Mouse (Mus musculus) midbrain, embryonic 15.5 days (tissue): ENCODE measurements around the gene Espl1. TPM values are rescaled to one million over a fixed set of nuclear protein-coding genes. Genes with fewer than 3 reads are reported as not detected.

ENCODE experiments used
- ATAC-seq: fragments of 200-750 bp; cut with Nextera tagmentation; replicated peaks from 2 replicates; pipeline ENCODE4 v1.8.0; 2017; ENCODE audit warnings: moderate TSS enrichment
- H3K27ac ChIP-seq: fragments of 300-500 bp; sonication (generic); 2 replicates; pipeline ENCODE4 v1.5.1; 2015; ENCODE audit warnings: mild to moderate bottlenecking, inconsistent platforms
- H3K27me3 ChIP-seq: fragments of 300-500 bp; sonication (generic); replicated peaks from 2 replicates; pipeline ENCODE4 v1.6.1; 2015; ENCODE audit warnings: inconsistent platforms
- H3K36me3 ChIP-seq: fragments of 300-500 bp; sonication (generic); replicated peaks from 2 replicates; pipeline ENCODE4 v1.6.1; 2015; ENCODE audit warnings: inconsistent platforms
- H3K4me1 ChIP-seq: fragments of 300-500 bp; sonication (generic); 2 replicates; pipeline ENCODE4 v1.6.1; 2015; ENCODE audit warnings: inconsistent platforms
- H3K4me2 ChIP-seq: fragments of 300-500 bp; sonication (generic); 2 replicates; pipeline ENCODE4 v1.6.1; 2015; ENCODE audit warnings: inconsistent platforms, mild to moderate bottlenecking, moderate library complexity
- H3K4me3 ChIP-seq: fragments of 300-500 bp; sonication (generic); 2 replicates; pipeline ENCODE4 v1.5.1; 2015; ENCODE audit warnings: mild to moderate bottlenecking, inconsistent platforms
- H3K9ac ChIP-seq: fragments of 300-500 bp; sonication (generic); 2 replicates; pipeline ENCODE4 v1.6.1; 2015; ENCODE audit warnings: mild to moderate bottlenecking, inconsistent platforms
- H3K9me3 ChIP-seq: fragments of 300-500 bp; sonication (generic); 2 replicates; pipeline ENCODE4 v1.6.1; 2016; ENCODE audit warnings: inconsistent platforms
- WGBS: fragments of 180-500 bp; shearing (Covaris S2); methylation state at CpG from one replicate; pipeline ENCODE4 v1.1.7; 2015; ENCODE audit warnings: mixed read lengths; 5-methylcytosine and 5-hydroxymethylcytosine counted together
- polyA plus RNA-seq: library from polyadenylated mRNA; unstranded; fragments of >200 nt; fragmentation: Nextera tagmentation; extraction: Ambion mirVana; gene quantifications from 2 replicates; pipeline ENCODE4 v1.2.1, GENCODE M21; 2015

Espl1 gene
- polyA plus RNA-seq, 1 experiment from 2014 or later, result 7.5 TPM

- H3K27ac ChIP-seq, result no peak within 1 kb of the TSS
- no peaks in the 10 kb centered on the region for H3K9me3 ChIP-seq
- H3K4me3 ChIP-seq, result peak within 1 kb of the TSS; percentile 51
- peak within 1 kb of the TSS; percentile 90 for H3K4me2 ChIP-seq
- peak; percentile 37; the same call in 1 of the 2 replicates for ATAC-seq
- H3K4me1 ChIP-seq, result peaks cover 19% of the 10 kb centered on the region
- H3K36me3 ChIP-seq, result no peaks in the 10 kb centered on the region
- H3K9ac ChIP-seq, result peak within 1 kb of the TSS; percentile 37
- WGBS, result under 1% methylated on average over 40 of the region's 46 CpGs
- H3K27me3 ChIP-seq, result peaks cover 34% of the 10 kb centered on the region
Observed at GRCm38 (mm10) chr15:102257202-102258075, 38.6 kb upstream of the Espl1 start, which contains the start of gene Rarg. Rarg (minus strand) TSS chr15:102257517.

- ATAC-seq, result peak; percentile 27; the same call in 1 of the 2 replicates
- H3K4me1 ChIP-seq, result peaks cover 19% of the 10 kb centered on the region
- peaks cover 34% of the 10 kb centered on the region for H3K27me3 ChIP-seq
- no peaks in the 10 kb centered on the region for H3K36me3 ChIP-seq
- peak overlapping the region; percentile 90 for H3K4me2 ChIP-seq
- H3K9ac ChIP-seq, result no peak overlapping the region
- H3K27ac ChIP-seq, result no peak overlapping the region
- 7% methylated on average over 12 of the region's 12 CpGs for WGBS
- H3K9me3 ChIP-seq, result no peaks in the 10 kb centered on the region
- 0 out of 2 replicates have a peak overlapping the region, but pooled peaks have one; percentile 51 for H3K4me3 ChIP-seq
Observed at GRCm38 (mm10) chr15:102258076-102258470, 38.0 kb upstream of the Espl1 start.

GRCm38 (mm10) chr15:102258581-102259253, 37.3 kb upstream of the Espl1 start:
- H3K9ac ChIP-seq, result no peak overlapping the region
- H3K4me1 ChIP-seq, result peaks cover 19% of the 10 kb centered on the region
- no peak overlapping the region for H3K4me3 ChIP-seq
- no peak overlapping the region for H3K4me2 ChIP-seq
- no peak for ATAC-seq
- peaks cover 34% of the 10 kb centered on the region for H3K27me3 ChIP-seq
- no peaks in the 10 kb centered on the region for H3K36me3 ChIP-seq
- no peaks in the 10 kb centered on the region for H3K9me3 ChIP-seq
- 13% methylated on average over 11 of the region's 11 CpGs for WGBS
- no peak overlapping the region for H3K27ac ChIP-seq

- no peak for ATAC-seq
- Histone ChIP-seq H3K27me3 (peaks cover 16% of the 10 kb centered on the region), H3K27ac (no peak overlapping the region), H3K4me1 (peaks cover 11% of the 10 kb centered on the region), H3K9ac (no peak overlapping the region), H3K9me3 (no peaks in the 10 kb centered on the region), H3K36me3 (no peaks in the 10 kb centered on the region), H3K4me3 (no peak overlapping the region), H3K4me2 (no peak overlapping the region)
- WGBS, result 52% methylated on average over 7 of the region's 7 CpGs
Observed at GRCm38 (mm10) chr15:102262582-102262981, 33.5 kb upstream of the Espl1 start.

GRCm38 (mm10) chr15:102263037-102263436, 33.0 kb upstream of the Espl1 start:
- 62% methylated on average over 2 of the region's 2 CpGs for WGBS
- no peak overlapping the region for H3K27ac ChIP-seq
- H3K4me3 ChIP-seq, result no peak overlapping the region
- H3K4me2 ChIP-seq, result no peak overlapping the region
- H3K4me1 ChIP-seq, result peaks cover 6% of the 10 kb centered on the region; the same call in 1 of the 2 replicates
- no peak overlapping the region for H3K9ac ChIP-seq
- no peaks in the 10 kb centered on the region for H3K9me3 ChIP-seq
- peaks cover 12% of the 10 kb centered on the region for H3K27me3 ChIP-seq
- no peak for ATAC-seq
- H3K36me3 ChIP-seq, result no peaks in the 10 kb centered on the region

- WGBS, result 90% methylated on average over 5 of the region's 5 CpGs
- peaks cover 6% of the 10 kb centered on the region; the same call in 1 of the 2 replicates for H3K27me3 ChIP-seq
- no peak overlapping the region for H3K9ac ChIP-seq
- H3K4me3 ChIP-seq, result no peak overlapping the region
- H3K36me3 ChIP-seq, result no peaks in the 10 kb centered on the region
- ATAC-seq, result no peak
- no peaks in the 10 kb centered on the region for H3K9me3 ChIP-seq
- H3K4me1 ChIP-seq, result peaks cover 2% of the 10 kb centered on the region; the same call in 1 of the 2 replicates
- no peak overlapping the region for H3K27ac ChIP-seq
- H3K4me2 ChIP-seq, result no peak overlapping the region
Observed at GRCm38 (mm10) chr15:102265548-102265947, 30.5 kb upstream of the Espl1 start.

GRCm38 (mm10) chr15:102270274-102270960, 25.6 kb upstream of the Espl1 start, which contains the start of gene Gm9918:
Gm9918 (plus strand) TSS chr15:102270563.
- peaks cover 5% of the 10 kb centered on the region; the same call in 1 of the 2 replicates for H3K4me1 ChIP-seq
- WGBS, result 5% methylated on average over 21 of the region's 21 CpGs
- no peaks in the 10 kb centered on the region for H3K9me3 ChIP-seq
- no peaks in the 10 kb centered on the region for H3K36me3 ChIP-seq
- 0 out of 2 replicates have a peak, but pooled peaks cover 19% of the 10 kb centered on the region for H3K27me3 ChIP-seq
- H3K4me3 ChIP-seq, result no peak within 1 kb of the TSS
- H3K9ac ChIP-seq, result no peak within 1 kb of the TSS
- H3K4me2 ChIP-seq, result peak within 1 kb of the TSS; percentile 20; the same call in 1 of the 2 replicates
- ATAC-seq, result no peak
- H3K27ac ChIP-seq, result no peak within 1 kb of the TSS

GRCm38 (mm10) chr15:102271441-102271840, 24.6 kb upstream of the Espl1 start:
- Histone ChIP-seq H3K4me3 (no peak overlapping the region), H3K36me3 (no peaks in the 10 kb centered on the region), H3K4me2 (no peak overlapping the region), H3K4me1 (peaks cover 5% of the 10 kb centered on the region; the same call in 1 of the 2 replicates), H3K27ac (no peak overlapping the region), H3K9ac (no peak overlapping the region), H3K27me3 (0 out of 2 replicates have a peak, but pooled peaks cover 19% of the 10 kb centered on the region), H3K9me3 (no peaks in the 10 kb centered on the region)
- no peak for ATAC-seq
- 19% methylated on average over 3 of the region's 3 CpGs for WGBS

GRCm38 (mm10) chr15:102273982-102274716, 21.9 kb upstream of the Espl1 start:
- Histone ChIP-seq H3K27ac (no peak overlapping the region), H3K9ac (no peak overlapping the region), H3K4me2 (no peak overlapping the region), H3K9me3 (no peaks in the 10 kb centered on the region), H3K27me3 (0 out of 2 replicates have a peak, but pooled peaks cover 19% of the 10 kb centered on the region), H3K36me3 (no peaks in the 10 kb centered on the region), H3K4me3 (no peak overlapping the region), H3K4me1 (peaks cover 9% of the 10 kb centered on the region)
- WGBS, result 78% methylated on average over 6 of the region's 6 CpGs
- ATAC-seq, result no peak

GRCm38 (mm10) chr15:102278726-102279091, 17.4 kb upstream of the Espl1 start:
- peaks cover 13% of the 10 kb centered on the region; the same call in 1 of the 2 replicates for H3K36me3 ChIP-seq
- no peaks in the 10 kb centered on the region for H3K27me3 ChIP-seq
- 35% methylated on average over 7 of the region's 7 CpGs for WGBS
- peak overlapping the region; percentile 85 for H3K4me3 ChIP-seq
- peak; percentile 25; the same call in 1 of the 2 replicates for ATAC-seq
- peak overlapping the region; percentile 84 for H3K9ac ChIP-seq
- no peaks in the 10 kb centered on the region for H3K9me3 ChIP-seq
- H3K4me1 ChIP-seq, result peaks cover 17% of the 10 kb centered on the region
- peak overlapping the region; percentile 84 for H3K4me2 ChIP-seq
- H3K27ac ChIP-seq, result peak overlapping the region; percentile 90

GRCm38 (mm10) chr15:102279092-102279782, 16.8 kb upstream of the Espl1 start, which contains the start of gene Mfsd5:
Mfsd5 (plus strand) TSS chr15:102279454.
- no peaks in the 10 kb centered on the region for H3K9me3 ChIP-seq
- peak within 1 kb of the TSS; percentile 90 for H3K27ac ChIP-seq
- H3K4me1 ChIP-seq, result peaks cover 17% of the 10 kb centered on the region
- H3K4me2 ChIP-seq, result peak within 1 kb of the TSS; percentile 84
- H3K4me3 ChIP-seq, result peak within 1 kb of the TSS; percentile 85
- peaks cover 13% of the 10 kb centered on the region; the same call in 1 of the 2 replicates for H3K36me3 ChIP-seq
- under 1% methylated on average over 64 of the region's 65 CpGs for WGBS
- no peaks in the 10 kb centered on the region for H3K27me3 ChIP-seq
- H3K9ac ChIP-seq, result peak within 1 kb of the TSS; percentile 84
- peak; percentile 95 for ATAC-seq
